Mouse (Mus musculus) liver, embryonic 14.5 days (tissue): Measurements from ENCODE around the gene Gm11639.
A peak's percentile ranks its signal among the peaks of the same experiment; 100 is the strongest.

Source experiments
- CTCF ChIP-seq: IDR thresholded peaks from 2 replicates; pipeline ENCODE4 v1.5.1; 2016; ENCODE audit warnings: antibody characterized with exemption, low read depth, control low read depth
- EP300 ChIP-seq: IDR thresholded peaks from 2 replicates; pipeline ENCODE4 v1.6.1; 2016; ENCODE audit warnings: antibody characterized with exemption, low read depth

- TF ChIP-seq EP300 (peak; percentile 30; the same call in 1 of the 2 replicates), CTCF (peak; percentile 44)
Observed at GRCm38 (mm10) chr11:104661531-104662205, 23.8 kb upstream of the Gm11639 start.
